ENCODE assay signal across 16 mouse cellular contexts in genomic region chr2:74491426-74491825, GRCm38 (mm10).
DNase-seq lines count a peak whose midpoint lies in the region; ATAC-seq lines count a peak whose summit lies in the region.
"Had no signal": no experiment of that assay in that cellular context is flagged by ENCODE, and none has a peak within 500 bp of the region (broad histone marks: within the 10 kb centered on the region; RNA-seq: fewer than 3 reads in every experiment).

No protein-coding gene starts in this region.

- H3K9me3 ChIP-seq in embryonic facial prominence, embryonic 14.5 days (ENCODE audit: control insufficient read depth, low read length) = no peaks in the 10 kb centered on the region
- no peaks in the 10 kb centered on the region for H3K9me3 ChIP-seq in embryonic facial prominence, embryonic 10.5 days
- H3K9me3 ChIP-seq in kidney, embryonic 16.5 days (ENCODE audit: low read length) = no peaks in the 10 kb centered on the region
- H3K9me3 ChIP-seq: forebrain, embryonic 15.5 days; heart, embryonic 13.5 days; liver, embryonic 12.5 days; lung, embryonic 15.5 days; neural tube, embryonic 15.5 days had no signal

- ATAC-seq in embryonic facial prominence, embryonic 14.5 days (ENCODE audit: low read depth) = no peak
- no peak for ATAC-seq in kidney, embryonic 16.5 days (ENCODE audit: low FRiP score, low TSS enrichment)
- no peak for ATAC-seq in granulocyte monocyte progenitor cell, adult 5-6 weeks (replicated peaks; ENCODE audit: poor library complexity, severe bottlenecking)
- ATAC-seq: forebrain, embryonic 15.5 days; intestine, postnatal 0 days; liver, embryonic 12.5 days had no signal

- H3K4me3 ChIP-seq in embryonic facial prominence, embryonic 14.5 days (ENCODE audit: low read depth, low read length) = no peak overlapping the region
- no peak overlapping the region for H3K4me3 ChIP-seq in embryonic facial prominence, embryonic 10.5 days
- no peak overlapping the region for H3K4me3 ChIP-seq in kidney, embryonic 16.5 days (ENCODE audit: low read length)
- H3K4me3 ChIP-seq: forebrain, embryonic 15.5 days; heart, embryonic 13.5 days; liver, embryonic 12.5 days; lung, embryonic 15.5 days; neural tube, embryonic 15.5 days had no signal

- 55% methylated on average over 13 of the region's 13 CpGs for WGBS in embryonic facial prominence, embryonic 14.5 days
- 75% methylated on average over 13 of the region's 13 CpGs for WGBS in embryonic facial prominence, embryonic 10.5 days
- 47% methylated on average over 13 of the region's 13 CpGs for WGBS in kidney, embryonic 16.5 days

- no peaks in the 10 kb centered on the region for H3K36me3 ChIP-seq in embryonic facial prominence, embryonic 14.5 days (ENCODE audit: control insufficient read depth, insufficient read depth, low read length)
- H3K36me3 ChIP-seq in embryonic facial prominence, embryonic 10.5 days (replicated peaks) = no peaks in the 10 kb centered on the region
- H3K36me3 ChIP-seq in kidney, embryonic 16.5 days (ENCODE audit: insufficient read depth, low read length) = no peaks in the 10 kb centered on the region
- H3K36me3 ChIP-seq: forebrain, embryonic 15.5 days; heart, embryonic 13.5 days; liver, embryonic 12.5 days; lung, embryonic 15.5 days; neural tube, embryonic 15.5 days had no signal

- no peak overlapping the region for H3K9ac ChIP-seq in embryonic facial prominence, embryonic 14.5 days (ENCODE audit: low read depth, low read length)
- no peak overlapping the region for H3K9ac ChIP-seq in kidney, embryonic 16.5 days (replicated peaks; ENCODE audit: low read length)
- H3K9ac ChIP-seq: forebrain, embryonic 15.5 days; heart, embryonic 13.5 days; liver, embryonic 12.5 days; lung, embryonic 15.5 days; neural tube, embryonic 15.5 days had no signal

- no peaks in the 10 kb centered on the region for H3K27me3 ChIP-seq in embryonic facial prominence, embryonic 14.5 days (replicated peaks; ENCODE audit: control insufficient read depth, insufficient read depth, low read length)
- no peaks in the 10 kb centered on the region for H3K27me3 ChIP-seq in embryonic facial prominence, embryonic 10.5 days (replicated peaks; ENCODE audit: low read depth, poor library complexity, severe bottlenecking)
- H3K27me3 ChIP-seq in kidney, embryonic 16.5 days (ENCODE audit: insufficient read depth, low read length) = no peaks in the 10 kb centered on the region
- H3K27me3 ChIP-seq: forebrain, embryonic 15.5 days; liver, embryonic 12.5 days; lung, embryonic 15.5 days; neural tube, embryonic 15.5 days had no signal

- peak; percentile 73 for DNase-seq in embryonic facial prominence, embryonic 14.5 days (ENCODE audit: low spot score)
- no peak for DNase-seq in embryonic facial prominence, embryonic 10.5 days (ENCODE audit: low spot score)
- no peak for DNase-seq in kidney, adult 8-10 months
- DNase-seq in Muller cell, postnatal 12 days (ENCODE audit: inconsistent ontology term) = peak; percentile 81
- peak; percentile 33 for DNase-seq in gastrocnemius, postnatal 25 days
- no peak for DNase-seq in spleen, adult 18-20 months
- DNase-seq: cerebellum, adult 11-12 months; thymus, postnatal 4 days had no signal

- peaks cover 6% of the 10 kb centered on the region for H3K4me1 ChIP-seq in embryonic facial prominence, embryonic 14.5 days (ENCODE audit: control insufficient read depth, insufficient read depth, low read length)
- H3K4me1 ChIP-seq in embryonic facial prominence, embryonic 10.5 days = peaks cover 3% of the 10 kb centered on the region; the same call in 1 of the 2 replicates
- H3K4me1 ChIP-seq in kidney, embryonic 16.5 days (ENCODE audit: insufficient read depth, low read length) = peaks cover 5% of the 10 kb centered on the region; the same call in 1 of the 2 replicates
- H3K4me1 ChIP-seq: heart, embryonic 13.5 days; liver, embryonic 12.5 days; lung, embryonic 15.5 days had no signal

- H3K4me2 ChIP-seq in embryonic facial prominence, embryonic 14.5 days (ENCODE audit: low read depth, low read length) = no peak overlapping the region
- peak overlapping the region; percentile 29; the same call in 1 of the 2 replicates for H3K4me2 ChIP-seq in kidney, embryonic 16.5 days (replicated peaks; ENCODE audit: low read depth, low read length)
- H3K4me2 ChIP-seq: forebrain, embryonic 15.5 days; heart, embryonic 13.5 days; liver, embryonic 12.5 days; lung, embryonic 15.5 days; neural tube, embryonic 15.5 days had no signal

- no peak overlapping the region for H3K27ac ChIP-seq in embryonic facial prominence, embryonic 14.5 days (replicated peaks; ENCODE audit: low read depth, low read length)
- H3K27ac ChIP-seq in embryonic facial prominence, embryonic 10.5 days (replicated peaks) = no peak overlapping the region
- no peak overlapping the region for H3K27ac ChIP-seq in kidney, embryonic 16.5 days (ENCODE audit: low read length)
- H3K27ac ChIP-seq: forebrain, embryonic 15.5 days; heart, embryonic 13.5 days; liver, embryonic 12.5 days; lung, embryonic 15.5 days; neural tube, embryonic 15.5 days had no signal

Comparison
In these comparisons a context has a peak if more than half of its experiments do, and no peak if none do; other contexts are left out.
1. DNase-seq: peak in embryonic facial prominence, embryonic 14.5 days (single experiment), Muller cell, postnatal 12 days (single experiment) and gastrocnemius, postnatal 25 days (single experiment); none in embryonic facial prominence, embryonic 10.5 days (single experiment), kidney, adult 8-10 months (0 of 2) and spleen, adult 18-20 months (0 of 2).